Mouse (Mus musculus) stomach, postnatal 0 days (tissue): ENCODE measurements at regions not wholly inside any gene's neighbourhood (a gene's known extent, or its start where the extent isn't known, plus 50 kb on each side); places are given as distances from the start of the nearest gene placed in this dataset.

ENCODE experiments used
- CTCF ChIP-seq: IDR thresholded peaks from 2 replicates; pipeline ENCODE4 v1.5.1; 2016; ENCODE audit warnings: antibody characterized with exemption, low read depth, mild to moderate bottlenecking, moderate library complexity
- EP300 ChIP-seq: optimal IDR thresholded peaks from 2 replicates; pipeline ENCODE3; 2016; ENCODE audit warnings: antibody characterized with exemption

DNA sequence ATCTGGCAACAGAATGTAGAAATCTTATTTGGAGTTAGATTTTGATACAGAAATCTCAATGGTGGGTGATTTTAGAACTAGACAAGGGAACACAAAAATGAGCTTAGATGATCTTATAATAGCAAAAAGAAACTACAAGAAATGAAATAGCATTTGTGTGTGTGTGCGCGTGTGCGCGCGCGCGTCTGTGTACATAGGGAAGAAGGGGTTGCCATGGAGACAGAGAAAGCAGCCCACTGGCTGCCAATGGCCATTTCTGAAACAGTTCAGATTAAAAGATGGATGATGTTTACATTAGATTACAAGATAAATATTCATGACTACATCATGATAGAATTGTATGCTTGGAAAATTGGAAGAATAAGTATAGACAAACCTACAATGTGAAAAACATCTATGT lies 112.1 kb downstream of the Twistnb start:
- TF ChIP-seq CTCF (no peak), EP300 (no peak)
